Mouse (Mus musculus) naive thymus-derived CD4-positive, alpha-beta T cell, adult 2 months (primary cell): Measurements from ENCODE around the gene Sprtn.
A peak's percentile ranks its signal among the peaks of the same experiment; 100 is the strongest.

Source experiments
- DNase-seq: peaks from one replicate; pipeline ENCODE4 v3.0.0-alpha.2; 2011; ENCODE audit warnings: low read depth

The Sprtn gene

DNA sequence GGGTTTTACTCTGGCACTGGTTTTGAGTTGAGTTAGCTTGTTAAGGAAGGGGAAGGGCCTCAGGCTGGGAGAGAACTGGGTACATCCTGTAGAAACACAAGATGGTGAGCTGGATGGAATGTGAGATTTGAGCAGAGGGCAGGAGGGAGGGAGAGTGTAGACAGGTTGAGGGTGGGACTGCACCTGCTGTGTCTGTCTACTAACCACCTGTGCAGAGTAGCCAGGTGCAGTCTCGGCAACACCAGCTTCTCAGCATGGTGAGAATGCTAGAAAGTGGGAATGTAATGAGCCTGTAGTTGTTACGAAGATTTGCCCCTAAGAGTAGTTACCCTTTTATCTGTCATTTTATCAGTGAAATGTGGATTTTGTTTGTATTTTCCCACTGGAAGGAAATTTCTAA lies 7.8 kb downstream of the Sprtn start:
- DNase-seq: no peak

- DNase-seq: no peak
Measured at GRCm38 (mm10) chr8:124909936-124910335, 12.2 kb downstream of the Sprtn start.

GRCm38 (mm10) chr8:124910349-124910748 lies 12.7 kb downstream of the Sprtn start:
- no peak for DNase-seq

GRCm38 (mm10) chr8:124911938-124912872 lies 14.5 kb downstream of the Sprtn start:
- DNase-seq: no peak

- no peak for DNase-seq
Measured at GRCm38 (mm10) chr8:124914061-124914460, 16.4 kb downstream of the Sprtn start.

GRCm38 (mm10) chr8:124917741-124918484 lies 20.2 kb downstream of the Sprtn start:
- no peak for DNase-seq

GRCm38 (mm10) chr8:124921369-124922279 lies 23.9 kb downstream of the Sprtn start:
- no peak for DNase-seq

GRCm38 (mm10) chr8:124922490-124923089 lies 24.9 kb downstream of the Sprtn start:
- DNase-seq: no peak

DNA sequence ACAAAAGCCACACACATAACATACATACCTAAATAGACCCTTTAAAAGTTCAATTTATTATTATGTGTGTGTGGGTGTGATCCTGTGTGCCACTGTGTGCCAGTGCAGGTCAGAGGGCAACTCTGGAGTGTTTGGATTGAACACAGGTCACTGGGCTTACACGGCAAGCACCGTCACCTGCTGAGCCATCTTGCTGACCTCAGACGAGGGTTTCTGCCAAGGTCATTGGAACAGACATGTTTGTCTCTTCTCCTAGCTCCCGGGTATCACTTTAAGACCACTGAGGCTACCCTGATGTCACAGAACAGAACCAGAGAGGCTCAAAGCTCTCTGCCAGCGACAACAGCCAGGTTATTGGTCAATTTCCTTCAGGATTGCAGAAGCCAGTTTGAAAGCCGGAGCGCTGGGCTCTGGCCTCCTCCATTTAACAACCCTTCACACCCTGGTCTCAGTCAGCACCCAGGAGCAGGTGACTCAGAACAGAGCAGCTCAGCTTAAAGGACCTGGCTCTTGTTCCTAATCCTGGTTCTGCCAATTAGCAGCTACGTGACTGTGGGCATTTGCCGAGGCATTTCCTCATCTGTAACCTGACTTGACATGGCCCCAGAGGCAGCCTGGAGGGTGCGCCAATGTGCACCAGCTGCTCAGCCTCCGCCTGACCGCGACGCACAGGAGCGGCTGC lies 26.4 kb downstream of the Sprtn start:
- DNase-seq: no peak

DNA sequence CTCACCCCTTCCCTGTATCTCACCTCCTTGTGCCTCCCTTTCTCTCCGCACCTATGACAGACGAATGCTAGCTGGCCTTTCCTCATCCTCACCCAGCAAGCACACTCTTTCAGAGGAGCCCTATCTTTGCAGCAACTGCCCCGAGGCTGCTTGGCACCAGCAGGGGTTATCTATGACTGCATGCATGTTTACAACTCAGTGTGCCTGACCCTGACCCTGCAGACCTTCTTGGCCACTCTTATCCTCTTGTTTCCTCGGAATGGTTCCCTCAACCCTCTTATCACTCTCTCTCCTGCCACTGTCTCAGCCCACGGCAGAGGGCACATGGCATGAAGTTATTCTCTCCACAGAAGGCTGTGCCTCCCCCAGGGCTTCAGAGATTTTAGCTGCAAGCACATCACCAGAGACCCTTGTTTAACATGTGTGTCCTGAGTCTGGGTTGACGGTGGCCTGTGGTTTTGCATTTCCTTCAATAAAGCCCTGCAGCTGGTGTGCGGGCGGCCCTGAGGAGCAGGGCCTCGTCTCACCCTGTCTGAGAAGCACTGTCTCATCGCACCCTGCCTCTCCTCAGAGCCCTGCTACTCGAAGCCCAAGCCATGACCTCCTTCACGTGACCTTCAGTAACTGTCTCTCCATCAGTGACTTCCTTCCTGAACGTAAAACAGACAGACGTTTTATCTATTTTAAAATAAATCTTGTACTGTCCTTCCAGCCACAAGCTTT lies 28.0 kb downstream of the Sprtn start:
- peak; percentile 28 for DNase-seq

- no peak for DNase-seq
Measured at GRCm38 (mm10) chr8:124926351-124926771, 28.7 kb downstream of the Sprtn start.

GRCm38 (mm10) chr8:124929006-124929405 lies 31.3 kb downstream of the Sprtn start:
- no peak for DNase-seq

- no peak for DNase-seq
Measured at GRCm38 (mm10) chr8:124930086-124930485, 32.4 kb downstream of the Sprtn start.

- DNase-seq: no peak
Measured at GRCm38 (mm10) chr8:124930649-124931048, 33.0 kb downstream of the Sprtn start.

- DNase-seq: no peak
Measured at GRCm38 (mm10) chr8:124932435-124932834, 34.7 kb downstream of the Sprtn start.

- no peak for DNase-seq
Measured at GRCm38 (mm10) chr8:124935116-124935515, 37.4 kb downstream of the Sprtn start.

DNA sequence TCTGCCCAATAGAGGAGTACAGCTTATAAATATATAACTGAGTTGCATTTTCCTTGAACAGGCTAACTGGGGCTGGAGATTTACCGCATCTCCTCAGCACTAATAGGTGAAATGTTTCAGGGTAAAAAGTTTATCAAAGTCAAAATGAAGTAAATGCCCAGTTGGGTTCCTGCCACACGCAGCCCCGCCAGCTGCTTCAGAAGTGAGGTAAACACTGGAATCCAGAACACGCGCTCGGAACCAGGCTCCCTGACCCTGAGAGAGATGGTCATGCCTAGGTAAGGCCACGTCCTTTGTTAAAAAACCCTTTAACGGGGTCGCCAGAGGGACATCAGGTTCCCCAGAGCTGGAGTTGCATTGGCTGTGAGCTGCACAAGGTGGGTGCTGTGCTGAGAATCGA lies 39.0 kb downstream of the Sprtn start:
- no peak for DNase-seq

- no peak for DNase-seq
Measured at GRCm38 (mm10) chr8:124937293-124937692, 39.6 kb downstream of the Sprtn start.

DNA sequence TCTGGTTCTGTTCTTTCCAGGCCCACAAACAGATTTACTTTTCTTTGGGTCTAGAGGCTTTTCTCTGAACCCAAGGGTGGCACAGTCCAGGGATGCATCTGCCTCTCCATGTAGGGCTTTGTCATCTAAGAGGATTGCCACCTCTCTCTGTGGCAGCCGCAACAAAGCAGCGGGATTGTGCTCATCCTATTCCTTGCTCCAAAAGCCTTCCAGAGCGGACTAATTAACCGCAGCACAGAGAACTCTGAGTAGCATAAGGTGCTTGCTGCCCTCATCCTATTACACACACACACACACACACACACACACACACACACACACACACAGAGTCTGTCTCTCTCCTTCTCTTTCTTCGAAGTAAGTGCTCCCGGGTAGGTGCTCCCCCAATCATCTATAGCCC lies 46.1 kb downstream of the Sprtn start:
- DNase-seq: no peak

GRCm38 (mm10) chr8:124944406-124944805 lies 46.7 kb downstream of the Sprtn start:
- no peak for DNase-seq
